Mouse (Mus musculus): ENCODE measurements around the gene Nol3. TPM values are rescaled to one million over a fixed set of nuclear protein-coding genes. Genes with fewer than 3 reads are reported as not detected.

Nol3 gene
- polyA plus RNA-seq, 1 experiment from 2014 or later = 2.8 TPM

- 100% methylated on average over 1 of the region's 1 CpGs for WGBS
- ATAC-seq = no peak
- no peak overlapping the region for H3K4me2 ChIP-seq (ENCODE audit: low read length)
- H3K27ac ChIP-seq (ENCODE audit: low read length) = no peak overlapping the region
- no peaks in the 10 kb centered on the region for H3K4me1 ChIP-seq (replicated peaks; ENCODE audit: control insufficient read depth, insufficient read depth, low read length)
- H3K9ac ChIP-seq (replicated peaks; ENCODE audit: low read depth, low read length) = no peak overlapping the region
- H3K36me3 ChIP-seq (ENCODE audit: control insufficient read depth, insufficient read depth) = peaks cover 14% of the 10 kb centered on the region
- H3K4me3 ChIP-seq (replicated peaks; ENCODE audit: low read length) = no peak overlapping the region
- H3K9me3 ChIP-seq (ENCODE audit: control insufficient read depth, low read length) = no peaks in the 10 kb centered on the region
- H3K27me3 ChIP-seq (replicated peaks; ENCODE audit: control insufficient read depth, insufficient read depth, low read length) = no peaks in the 10 kb centered on the region
Measured at GRCm38 (mm10) chr8:105311718-105312117, 35.8 kb downstream of the Nol3 start.

- no peak overlapping the region for H3K4me2 ChIP-seq (ENCODE audit: low read length)
- H3K36me3 ChIP-seq (ENCODE audit: control insufficient read depth, insufficient read depth) = peaks cover 10% of the 10 kb centered on the region; the same call in 1 of the 2 replicates
- no peak overlapping the region for H3K27ac ChIP-seq (ENCODE audit: low read length)
- ATAC-seq = no peak
- H3K4me1 ChIP-seq (replicated peaks; ENCODE audit: control insufficient read depth, insufficient read depth, low read length) = no peaks in the 10 kb centered on the region
- no peaks in the 10 kb centered on the region for H3K9me3 ChIP-seq (ENCODE audit: control insufficient read depth, low read length)
- H3K9ac ChIP-seq (replicated peaks; ENCODE audit: low read depth, low read length) = no peak overlapping the region
- H3K4me3 ChIP-seq (replicated peaks; ENCODE audit: low read length) = no peak overlapping the region
- no peaks in the 10 kb centered on the region for H3K27me3 ChIP-seq (replicated peaks; ENCODE audit: control insufficient read depth, insufficient read depth, low read length)
- 92% methylated on average over 8 of the region's 8 CpGs for WGBS
Measured at GRCm38 (mm10) chr8:105312891-105313481, 37.0 kb downstream of the Nol3 start.

GRCm38 (mm10) chr8:105313622-105314402, 37.9 kb downstream of the Nol3 start:
- Histone ChIP-seq H3K4me1 (replicated peaks; ENCODE audit: control insufficient read depth, insufficient read depth, low read length) (no peaks in the 10 kb centered on the region), H3K27ac (ENCODE audit: low read length) (no peak overlapping the region), H3K4me2 (ENCODE audit: low read length) (no peak overlapping the region), H3K9ac (replicated peaks; ENCODE audit: low read depth, low read length) (no peak overlapping the region), H3K4me3 (replicated peaks; ENCODE audit: low read length) (no peak overlapping the region), H3K9me3 (ENCODE audit: control insufficient read depth, low read length) (no peaks in the 10 kb centered on the region), H3K36me3 (ENCODE audit: control insufficient read depth, insufficient read depth) (peaks cover 8% of the 10 kb centered on the region; the same call in 1 of the 2 replicates), H3K27me3 (replicated peaks; ENCODE audit: control insufficient read depth, insufficient read depth, low read length) (no peaks in the 10 kb centered on the region)
- ATAC-seq = no peak
- WGBS = 79% methylated on average over 9 of the region's 9 CpGs

- peaks cover 11% of the 10 kb centered on the region; the same call in 1 of the 2 replicates for H3K36me3 ChIP-seq (ENCODE audit: control insufficient read depth, insufficient read depth)
- no peak overlapping the region for H3K4me2 ChIP-seq (ENCODE audit: low read length)
- H3K4me1 ChIP-seq (replicated peaks; ENCODE audit: control insufficient read depth, insufficient read depth, low read length) = no peaks in the 10 kb centered on the region
- no peaks in the 10 kb centered on the region for H3K9me3 ChIP-seq (ENCODE audit: control insufficient read depth, low read length)
- H3K27ac ChIP-seq (ENCODE audit: low read length) = no peak overlapping the region
- ATAC-seq = no peak
- no peak overlapping the region for H3K4me3 ChIP-seq (replicated peaks; ENCODE audit: low read length)
- no peak overlapping the region for H3K9ac ChIP-seq (replicated peaks; ENCODE audit: low read depth, low read length)
- WGBS = 93% methylated on average over 18 of the region's 18 CpGs
- H3K27me3 ChIP-seq (replicated peaks; ENCODE audit: control insufficient read depth, insufficient read depth, low read length) = no peaks in the 10 kb centered on the region
Measured at GRCm38 (mm10) chr8:105315073-105315769, 39.3 kb downstream of the Nol3 start.

GRCm38 (mm10) chr8:105317941-105318340, 42.0 kb downstream of the Nol3 start:
- Histone ChIP-seq H3K9me3 (ENCODE audit: control insufficient read depth, low read length) (no peaks in the 10 kb centered on the region), H3K9ac (replicated peaks; ENCODE audit: low read depth, low read length) (no peak overlapping the region), H3K27me3 (replicated peaks; ENCODE audit: control insufficient read depth, insufficient read depth, low read length) (no peaks in the 10 kb centered on the region), H3K4me3 (replicated peaks; ENCODE audit: low read length) (no peak overlapping the region), H3K36me3 (ENCODE audit: control insufficient read depth, insufficient read depth) (peaks cover 8% of the 10 kb centered on the region; the same call in 1 of the 2 replicates), H3K4me2 (ENCODE audit: low read length) (no peak overlapping the region), H3K27ac (ENCODE audit: low read length) (no peak overlapping the region), H3K4me1 (replicated peaks; ENCODE audit: control insufficient read depth, insufficient read depth, low read length) (no peaks in the 10 kb centered on the region)
- 91% methylated on average over 4 of the region's 4 CpGs for WGBS
- ATAC-seq = no peak

- Histone ChIP-seq H3K9ac (replicated peaks; ENCODE audit: low read depth, low read length) (no peak overlapping the region), H3K4me1 (replicated peaks; ENCODE audit: control insufficient read depth, insufficient read depth, low read length) (no peaks in the 10 kb centered on the region), H3K9me3 (ENCODE audit: control insufficient read depth, low read length) (no peaks in the 10 kb centered on the region), H3K4me2 (ENCODE audit: low read length) (no peak overlapping the region), H3K27ac (ENCODE audit: low read length) (no peak overlapping the region), H3K4me3 (replicated peaks; ENCODE audit: low read length) (no peak overlapping the region), H3K27me3 (replicated peaks; ENCODE audit: control insufficient read depth, insufficient read depth, low read length) (no peaks in the 10 kb centered on the region), H3K36me3 (ENCODE audit: control insufficient read depth, insufficient read depth) (peaks cover 8% of the 10 kb centered on the region; the same call in 1 of the 2 replicates)
- no peak for ATAC-seq
- whole genome bisulfite sequencing = 84% methylated on average over 11 of the region's 11 CpGs
Measured at GRCm38 (mm10) chr8:105318662-105319190, 42.8 kb downstream of the Nol3 start.

- 87% methylated on average over 4 of the region's 4 CpGs for WGBS
- peaks cover 21% of the 10 kb centered on the region for H3K4me1 ChIP-seq (replicated peaks; ENCODE audit: control insufficient read depth, insufficient read depth, low read length)
- peaks cover 4% of the 10 kb centered on the region; the same call in 1 of the 2 replicates for H3K36me3 ChIP-seq (ENCODE audit: control insufficient read depth, insufficient read depth)
- no peak overlapping the region for H3K9ac ChIP-seq (replicated peaks; ENCODE audit: low read depth, low read length)
- no peak overlapping the region for H3K4me3 ChIP-seq (replicated peaks; ENCODE audit: low read length)
- H3K4me2 ChIP-seq (ENCODE audit: low read length) = no peak overlapping the region
- ATAC-seq = no peak
- no peaks in the 10 kb centered on the region for H3K27me3 ChIP-seq (replicated peaks; ENCODE audit: control insufficient read depth, insufficient read depth, low read length)
- H3K27ac ChIP-seq (ENCODE audit: low read length) = no peak overlapping the region
- H3K9me3 ChIP-seq (ENCODE audit: control insufficient read depth, low read length) = no peaks in the 10 kb centered on the region
Measured at GRCm38 (mm10) chr8:105323183-105323582, 47.2 kb downstream of the Nol3 start.

- peak overlapping the region; percentile 93 for H3K9ac ChIP-seq (replicated peaks; ENCODE audit: low read depth, low read length)
- H3K4me2 ChIP-seq (ENCODE audit: low read length) = peak overlapping the region; percentile 76
- 1% methylated on average over 12 of the region's 12 CpGs for WGBS
- peak overlapping the region; percentile 91 for H3K4me3 ChIP-seq (replicated peaks; ENCODE audit: low read length)
- H3K9me3 ChIP-seq (ENCODE audit: control insufficient read depth, low read length) = no peaks in the 10 kb centered on the region
- ATAC-seq = no peak; the same call in none of the 2 replicates
- peak overlapping the region; percentile 63; the same call in 1 of the 2 replicates for H3K27ac ChIP-seq (ENCODE audit: low read length)
- no peaks in the 10 kb centered on the region for H3K27me3 ChIP-seq (replicated peaks; ENCODE audit: control insufficient read depth, insufficient read depth, low read length)
- peaks cover 15% of the 10 kb centered on the region for H3K36me3 ChIP-seq (ENCODE audit: control insufficient read depth, insufficient read depth)
- peaks cover 21% of the 10 kb centered on the region for H3K4me1 ChIP-seq (replicated peaks; ENCODE audit: control insufficient read depth, insufficient read depth, low read length)
Measured at GRCm38 (mm10) chr8:105325641-105326093, 49.7 kb downstream of the Nol3 start.
